Mouse (Mus musculus) liver, embryonic 16.5 days (tissue): ENCODE data around the gene Dhx37. TPM values are rescaled to one million over a fixed set of nuclear protein-coding genes. Genes with fewer than 3 reads are reported as not detected.
"Not testable (repeated sequence)": the region's sequence is repeated elsewhere in the genome, so short reads cannot be mapped to it uniquely, and the experiment has no call there.

ENCODE experiments used
- ATAC-seq: fragments of 200-750 bp; cut with Nextera tagmentation; 2 replicates; pipeline ENCODE4 v1.8.0; 2017; ENCODE audit warnings: low read depth, mild to moderate bottlenecking, moderate number of reproducible peaks, moderate library complexity
- H3K27ac ChIP-seq: fragments of 300-500 bp; sonication (generic); 2 replicates; pipeline ENCODE4 v1.5.1; 2014; ENCODE audit warnings: mild to moderate bottlenecking, low read length
- H3K27me3 ChIP-seq: fragments of 300-500 bp; sonication (generic); 2 replicates; pipeline ENCODE4 v1.6.1; 2014; ENCODE audit warnings: low read depth, low read length, mixed read lengths; ENCODE audit not compliant: control insufficient read depth, insufficient read depth
- H3K36me3 ChIP-seq: fragments of 300-500 bp; sonication (generic); 2 replicates; pipeline ENCODE4 v1.6.1; 2014; ENCODE audit warnings: mild to moderate bottlenecking; ENCODE audit not compliant: control insufficient read depth, insufficient read depth
- H3K4me1 ChIP-seq: fragments of 300-500 bp; sonication (generic); 2 replicates; pipeline ENCODE4 v1.6.1; 2014; ENCODE audit warnings: low read depth, low read length, mixed read lengths; ENCODE audit not compliant: control insufficient read depth
- H3K4me2 ChIP-seq: fragments of 300-500 bp; sonication (generic); 2 replicates; pipeline ENCODE4 v1.6.1; 2014; ENCODE audit warnings: low read depth, low read length, mixed read lengths
- H3K4me3 ChIP-seq: fragments of 300-500 bp; sonication (generic); 2 replicates; pipeline ENCODE4 v1.5.1; 2014; ENCODE audit warnings: low read depth, mild to moderate bottlenecking, low read length
- H3K9ac ChIP-seq: fragments of 300-500 bp; sonication (generic); 2 replicates; pipeline ENCODE4 v1.6.1; 2014; ENCODE audit warnings: low read depth, low read length
- H3K9me3 ChIP-seq: fragments of 300-500 bp; sonication (generic); replicated peaks from 2 replicates; pipeline ENCODE4 v1.6.1; 2016; ENCODE audit warnings: low read length; ENCODE audit not compliant: control insufficient read depth
- WGBS: fragments of 180-500 bp; shearing (Covaris S2); extraction: QIAGEN DNeasy Blood & Tissue Kit; methylation state at CpG from one replicate; pipeline ENCODE4 v1.1.7; 2014; ENCODE audit not compliant: insufficient replicate concordance; 5-methylcytosine and 5-hydroxymethylcytosine counted together
- polyA plus RNA-seq: library from polyadenylated mRNA; unstranded; fragments of >200 nt; fragmentation: Nextera tagmentation; extraction: Ambion mirVana; gene quantifications from 2 replicates; pipeline ENCODE4 v1.2.1, GENCODE M21; 2015

Dhx37 gene
- polyA plus RNA-seq, 1 experiment from 2014 or later, result 4.2 TPM

DNA sequence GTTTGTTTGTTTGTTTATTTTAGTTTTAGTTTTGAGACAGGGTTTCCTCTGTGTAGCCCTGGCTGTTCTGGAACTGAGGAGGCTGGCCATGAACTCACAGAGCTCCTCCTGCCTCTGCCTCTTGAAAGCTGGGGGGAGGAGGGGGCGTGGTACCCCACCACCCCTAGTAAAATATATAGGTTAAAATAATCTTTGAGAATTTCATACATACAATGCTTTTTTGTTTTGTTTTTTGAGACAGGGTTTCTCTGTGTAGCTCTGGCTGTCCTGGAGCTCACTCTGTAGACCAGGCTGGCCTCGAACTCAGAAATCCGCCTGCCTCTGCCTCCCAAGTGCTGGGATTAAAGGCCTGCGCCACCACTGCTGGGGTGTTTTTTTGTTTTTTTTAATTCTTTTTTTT is 41.7 kb downstream of the Dhx37 start:
- not testable (repeated sequence) for H3K9me3 ChIP-seq, H3K27me3 ChIP-seq, ATAC-seq, H3K4me3 ChIP-seq, H3K9ac ChIP-seq, H3K36me3 ChIP-seq
- Histone ChIP-seq H3K27ac (peak overlapping the region; percentile 98), H3K4me2 (peak overlapping the region; percentile 69; the same call in 1 of the 2 replicates), H3K4me1 (peaks cover 45% of the 10 kb centered on the region)
- WGBS, result 81% methylated on average over 4 of the region's 4 CpGs

DNA sequence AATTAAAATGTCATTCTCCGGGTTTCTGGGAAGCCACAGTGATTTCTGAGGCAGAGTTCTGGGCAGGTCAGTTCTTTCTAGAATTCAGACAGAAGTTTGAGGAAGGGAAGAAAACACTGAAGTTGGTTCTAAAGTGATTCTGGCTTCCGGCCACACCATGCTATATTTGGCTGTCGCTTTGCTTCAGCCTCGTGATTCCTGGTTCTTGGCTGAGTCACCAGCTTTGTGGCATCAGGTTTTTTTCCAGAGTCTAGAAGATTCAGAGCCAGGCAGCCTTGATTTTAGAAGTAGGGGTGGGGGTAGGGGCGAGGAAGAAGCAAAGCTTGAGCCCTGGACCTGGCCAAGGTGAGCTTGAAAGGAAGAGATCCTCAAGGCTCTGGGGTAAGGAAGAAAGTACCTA is 42.3 kb downstream of the Dhx37 start:
- Histone ChIP-seq H3K9me3 (no peaks in the 10 kb centered on the region), H3K36me3 (peaks cover 5% of the 10 kb centered on the region; the same call in 1 of the 2 replicates), H3K27me3 (no peaks in the 10 kb centered on the region; the same call in 1 of the 2 replicates), H3K9ac (no peak overlapping the region), H3K27ac (peak overlapping the region; percentile 98), H3K4me3 (no peak overlapping the region), H3K4me2 (no peak overlapping the region), H3K4me1 (peaks cover 45% of the 10 kb centered on the region)
- WGBS, result 58% methylated on average over 5 of the region's 5 CpGs
- ATAC-seq, result no peak

DNA sequence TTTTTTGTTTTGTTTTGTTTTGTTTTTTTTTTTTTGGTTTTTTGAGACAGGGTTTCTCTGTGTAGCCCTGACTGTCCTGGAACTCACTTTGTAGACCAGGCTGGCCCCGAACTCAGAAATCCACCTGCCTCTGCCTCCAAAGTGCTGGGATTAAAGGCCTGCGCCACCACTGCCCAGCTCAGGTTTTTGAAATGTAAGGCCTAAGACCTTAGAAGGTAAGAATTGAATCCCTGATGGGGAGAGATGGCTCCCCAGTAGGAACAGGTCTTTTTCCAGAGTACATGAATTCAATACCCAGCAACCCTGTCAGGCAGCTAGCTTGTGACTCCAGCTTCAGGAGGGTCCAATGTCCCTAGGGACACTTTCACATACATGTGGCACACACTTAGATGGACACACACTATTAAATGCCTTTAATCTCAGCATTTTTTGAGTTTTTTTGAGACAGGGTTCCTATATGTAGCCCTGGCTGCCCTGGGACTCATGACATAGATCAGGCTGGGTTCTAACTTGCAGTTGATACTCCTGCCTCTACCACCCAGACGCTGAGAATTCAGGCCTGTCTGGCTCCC is 42.9 kb downstream of the Dhx37 start:
- Histone ChIP-seq H3K4me3 (no peak overlapping the region), H3K9ac (no peak overlapping the region; the same call in 1 of the 2 replicates), H3K27ac (peak overlapping the region; percentile 98), H3K27me3 (no peaks in the 10 kb centered on the region), H3K4me2 (no peak overlapping the region), H3K36me3 (peaks cover 5% of the 10 kb centered on the region), H3K9me3 (no peaks in the 10 kb centered on the region), H3K4me1 (peaks cover 45% of the 10 kb centered on the region)
- ATAC-seq, result no peak
- WGBS, result 81% methylated on average over 3 of the region's 3 CpGs

DNA sequence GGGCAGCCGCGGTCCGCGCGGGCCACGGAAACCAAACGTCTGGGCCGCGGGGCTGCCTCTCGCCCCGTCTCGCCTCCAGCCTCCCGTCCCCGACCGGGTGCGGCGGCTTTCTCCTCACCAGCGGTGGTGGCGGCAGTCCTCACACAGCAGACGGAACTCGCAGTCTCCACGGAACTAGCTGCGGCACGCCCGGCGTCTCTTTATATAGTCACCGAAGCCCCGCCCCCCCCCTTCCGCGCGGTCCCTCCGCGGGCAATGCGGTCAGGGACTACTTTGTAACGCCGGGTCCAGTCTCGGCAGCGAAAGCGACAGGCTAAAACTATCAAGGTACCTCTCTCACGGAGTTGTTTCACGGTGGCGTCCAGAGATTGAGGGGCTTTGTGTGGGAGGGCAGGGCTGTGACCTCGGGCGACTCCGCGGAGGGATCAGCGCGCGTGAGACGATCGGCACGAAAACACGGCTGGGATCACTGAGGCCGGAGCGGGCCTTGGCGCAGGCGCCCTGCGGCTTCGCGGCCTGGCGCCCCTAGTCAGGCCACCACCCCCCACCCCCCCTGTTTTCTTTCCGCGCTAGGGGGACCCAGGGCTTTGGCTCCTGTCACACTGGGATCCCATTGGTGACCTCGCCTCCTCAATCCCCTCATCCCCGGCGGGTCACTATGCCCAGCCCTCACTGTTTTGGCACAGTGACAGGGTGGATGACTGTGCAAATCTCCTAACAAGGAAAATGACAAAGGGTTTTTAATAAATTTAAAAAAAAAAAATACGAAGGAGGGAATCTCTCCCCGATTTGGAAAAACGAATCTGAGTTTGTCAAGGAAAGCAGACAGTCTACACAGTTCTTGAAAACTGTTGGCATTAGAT is 44.1 kb downstream of the Dhx37 start, which contains the start of gene Ubc:
TSS of gene Ubc (minus strand) at position 624 of the 863 bp plus-strand sequence.
- 2% methylated on average over 69 of the region's 69 CpGs for WGBS
- peak; percentile 60 for ATAC-seq
- peaks cover 44% of the 10 kb centered on the region for H3K4me1 ChIP-seq
- H3K4me2 ChIP-seq, result peak within 1 kb of the TSS; percentile 88
- peaks cover 17% of the 10 kb centered on the region for H3K36me3 ChIP-seq
- H3K27me3 ChIP-seq, result no peaks in the 10 kb centered on the region
- H3K27ac ChIP-seq, result peak within 1 kb of the TSS; percentile 98
- H3K9ac ChIP-seq, result peak within 1 kb of the TSS; percentile 99
- peak within 1 kb of the TSS; percentile 97 for H3K4me3 ChIP-seq
- no peaks in the 10 kb centered on the region for H3K9me3 ChIP-seq

DNA sequence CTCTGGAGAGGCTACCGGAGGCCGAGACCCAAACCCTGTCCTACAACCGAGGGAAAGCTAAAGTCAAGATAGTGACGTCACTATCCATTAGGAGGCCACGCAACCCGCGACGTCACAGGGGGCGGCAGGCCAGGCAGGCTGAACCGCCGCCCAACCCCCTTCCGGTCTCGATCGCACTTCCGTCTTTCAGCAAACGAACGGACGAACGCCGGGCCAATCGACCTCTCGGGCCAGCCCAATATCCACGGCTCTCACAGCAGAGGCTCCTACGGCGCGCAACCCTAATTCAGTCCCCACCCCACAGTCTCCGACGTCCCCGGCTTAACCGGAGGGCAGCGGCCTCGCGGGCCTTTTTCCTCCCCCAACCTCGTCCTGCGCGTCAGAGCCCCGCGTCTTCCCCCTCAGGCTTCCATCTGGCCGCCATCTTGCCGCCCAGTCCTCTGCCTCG is 44.8 kb downstream of the Dhx37 start, which contains the start of gene Gm10382:
TSS of gene Gm10382 (plus strand) at position 192 of the 448 bp plus-strand sequence.
- under 1% methylated on average over 41 of the region's 41 CpGs for WGBS
- Histone ChIP-seq H3K9me3 (no peaks in the 10 kb centered on the region), H3K9ac (peak within 1 kb of the TSS; percentile 99), H3K27me3 (no peaks in the 10 kb centered on the region), H3K4me1 (peaks cover 42% of the 10 kb centered on the region), H3K27ac (peak within 1 kb of the TSS; percentile 98), H3K4me2 (peak within 1 kb of the TSS; percentile 88), H3K4me3 (peak within 1 kb of the TSS; percentile 97), H3K36me3 (peaks cover 23% of the 10 kb centered on the region)
- ATAC-seq, result peak; percentile 46

DNA sequence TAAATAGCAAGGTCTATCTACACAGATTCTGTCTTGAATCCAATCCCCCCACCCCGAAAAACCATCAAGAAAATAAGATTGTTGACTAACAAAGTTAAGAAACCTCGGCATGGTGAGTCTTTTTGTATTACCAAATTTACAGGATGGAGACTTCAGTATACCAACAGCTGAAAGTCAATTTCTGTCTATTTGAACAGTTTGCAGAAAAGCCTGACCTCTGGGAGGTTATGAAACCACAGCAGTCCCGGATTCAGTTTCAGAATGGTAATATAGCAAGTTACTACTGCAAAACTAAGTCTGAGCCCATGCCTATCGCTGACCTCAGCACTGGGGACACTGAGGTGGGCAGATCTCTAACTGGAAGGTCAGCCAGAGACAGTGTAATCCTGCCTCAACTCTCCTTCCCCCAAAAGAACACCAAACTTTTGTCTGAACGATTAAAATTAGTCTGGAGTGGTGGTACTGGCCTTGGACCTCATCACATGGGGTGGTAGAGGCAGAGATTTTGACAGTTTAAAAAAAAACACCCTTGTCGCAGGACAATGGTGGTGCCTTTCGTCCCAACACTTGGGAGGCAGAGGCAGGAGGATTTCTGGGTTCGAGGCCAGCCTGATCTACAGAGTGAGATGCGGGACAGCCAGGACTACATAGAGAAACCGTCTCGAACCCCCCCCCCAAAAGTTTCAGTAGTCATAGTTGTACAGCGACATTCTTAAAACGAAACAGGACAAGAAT is 45.4 kb downstream of the Dhx37 start:
- peak overlapping the region; percentile 98 for H3K27ac ChIP-seq
- H3K9ac ChIP-seq, result peak overlapping the region; percentile 99
- peaks cover 23% of the 10 kb centered on the region for H3K36me3 ChIP-seq
- 15% methylated on average over 13 of the region's 13 CpGs for WGBS
- peak overlapping the region; percentile 88 for H3K4me2 ChIP-seq
- no peak for ATAC-seq
- no peaks in the 10 kb centered on the region for H3K9me3 ChIP-seq
- H3K4me1 ChIP-seq, result peaks cover 35% of the 10 kb centered on the region
- H3K4me3 ChIP-seq, result peak overlapping the region; percentile 97
- no peaks in the 10 kb centered on the region for H3K27me3 ChIP-seq

DNA sequence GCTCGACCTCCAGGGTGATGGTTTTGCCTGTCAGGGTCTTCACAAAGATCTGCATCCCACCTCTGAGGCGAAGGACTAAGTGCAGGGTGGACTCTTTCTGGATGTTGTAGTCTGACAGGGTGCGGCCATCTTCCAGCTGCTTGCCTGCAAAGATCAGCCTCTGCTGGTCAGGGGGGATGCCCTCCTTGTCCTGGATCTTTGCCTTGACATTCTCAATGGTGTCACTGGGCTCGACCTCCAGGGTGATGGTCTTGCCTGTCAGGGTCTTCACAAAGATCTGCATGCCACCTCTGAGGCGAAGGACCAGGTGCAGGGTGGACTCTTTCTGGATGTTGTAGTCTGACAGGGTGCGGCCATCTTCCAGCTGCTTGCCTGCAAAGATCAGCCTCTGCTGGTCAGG is 46.6 kb downstream of the Dhx37 start:
- Histone ChIP-seq H3K4me1 (peaks cover 30% of the 10 kb centered on the region), H3K36me3 (peaks cover 23% of the 10 kb centered on the region)
- H3K4me3 ChIP-seq, H3K9me3 ChIP-seq, H3K27ac ChIP-seq, ATAC-seq, H3K4me2 ChIP-seq, H3K27me3 ChIP-seq, H3K9ac ChIP-seq: not testable (repeated sequence)
- 90% methylated on average over 4 of the region's 6 CpGs for WGBS

DNA sequence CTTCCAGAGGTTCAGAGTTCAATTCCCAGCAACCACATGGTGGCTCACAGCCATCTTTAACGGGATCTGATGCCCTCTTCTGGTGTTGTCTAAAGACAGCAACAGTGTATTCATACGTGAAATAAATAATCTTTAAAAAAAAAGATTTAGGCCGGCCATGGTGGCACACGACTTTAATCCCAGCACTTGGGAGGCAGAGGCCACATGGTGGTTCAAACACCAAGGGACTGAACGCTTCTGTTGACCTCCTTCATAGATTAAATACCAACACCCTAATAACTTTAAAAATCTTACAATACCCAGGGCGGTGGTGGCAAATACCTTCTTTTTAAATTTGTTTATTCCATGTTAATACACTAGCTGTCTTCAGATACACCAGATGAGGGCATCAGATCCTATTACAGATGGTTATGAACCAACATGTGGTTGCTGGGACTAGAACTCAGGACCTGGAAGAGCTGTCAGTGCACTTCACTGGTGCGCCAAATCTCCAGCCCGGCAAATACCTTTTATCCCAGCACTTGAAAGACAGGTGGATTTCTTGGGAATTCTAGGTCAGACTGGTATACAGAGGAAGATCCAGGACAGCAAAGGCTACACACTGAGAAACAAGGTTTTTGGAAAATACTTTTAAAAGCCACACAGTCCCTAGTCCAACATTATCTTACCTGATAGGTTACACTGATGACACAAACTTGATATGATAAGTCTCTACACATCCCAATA is 48.5 kb downstream of the Dhx37 start:
- no peak overlapping the region for H3K4me3 ChIP-seq
- WGBS, result 67% methylated on average over 8 of the region's 8 CpGs
- no peaks in the 10 kb centered on the region for H3K27me3 ChIP-seq
- H3K4me1 ChIP-seq, result peaks cover 16% of the 10 kb centered on the region
- H3K4me2 ChIP-seq, result peak overlapping the region; percentile 20; the same call in 1 of the 2 replicates
- no peaks in the 10 kb centered on the region for H3K9me3 ChIP-seq
- H3K9ac ChIP-seq, result no peak overlapping the region
- H3K36me3 ChIP-seq, result peaks cover 23% of the 10 kb centered on the region
- no peak overlapping the region for H3K27ac ChIP-seq
- no peak for ATAC-seq
